Mouse (Mus musculus): ENCODE measurements around the gene Allc.

Allc gene

DNA sequence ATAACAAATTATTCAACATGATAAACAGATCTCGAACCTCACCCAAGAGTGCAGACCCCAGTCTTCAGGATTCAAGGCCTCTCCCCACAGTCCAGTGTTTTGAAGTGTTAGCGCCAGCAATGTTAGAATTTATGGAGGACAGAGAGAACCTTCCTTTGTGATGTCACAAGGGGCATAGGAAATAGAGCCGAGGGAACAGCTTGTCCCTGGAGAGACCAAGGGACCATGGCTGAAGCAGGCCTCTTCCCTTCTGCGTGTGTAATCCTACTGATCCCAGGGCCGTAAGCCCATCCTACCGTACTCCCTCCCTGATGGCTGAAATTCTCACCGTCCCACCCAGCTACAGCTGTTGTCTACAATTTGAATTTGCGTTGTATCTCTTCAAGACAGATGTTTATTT is at the start of gene Allc:
Gene Allc (minus strand): TSS at position 101 of the 400 bp plus-strand sequence.
- no peak for DNase-seq

DNA sequence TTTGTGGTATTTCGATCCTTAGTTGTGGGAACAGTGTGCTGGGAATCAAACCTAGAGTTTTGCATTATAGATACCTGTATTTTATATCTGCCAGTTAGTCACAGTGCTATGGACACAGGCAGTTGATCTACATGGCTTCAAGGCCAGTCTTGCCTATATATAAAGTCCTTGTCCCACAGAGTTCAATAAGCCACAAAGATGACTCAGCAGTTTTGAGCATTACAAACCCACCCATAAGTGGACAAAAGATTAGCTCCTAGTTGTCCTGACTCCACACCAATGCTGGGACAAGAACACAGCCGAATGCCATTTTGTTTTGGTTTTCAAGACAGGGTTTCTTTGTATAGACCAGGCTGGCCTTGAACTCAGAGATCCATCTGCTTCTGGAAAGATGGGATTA is 46.1 kb upstream of the Allc start:
- DNase-seq = no peak

DNA sequence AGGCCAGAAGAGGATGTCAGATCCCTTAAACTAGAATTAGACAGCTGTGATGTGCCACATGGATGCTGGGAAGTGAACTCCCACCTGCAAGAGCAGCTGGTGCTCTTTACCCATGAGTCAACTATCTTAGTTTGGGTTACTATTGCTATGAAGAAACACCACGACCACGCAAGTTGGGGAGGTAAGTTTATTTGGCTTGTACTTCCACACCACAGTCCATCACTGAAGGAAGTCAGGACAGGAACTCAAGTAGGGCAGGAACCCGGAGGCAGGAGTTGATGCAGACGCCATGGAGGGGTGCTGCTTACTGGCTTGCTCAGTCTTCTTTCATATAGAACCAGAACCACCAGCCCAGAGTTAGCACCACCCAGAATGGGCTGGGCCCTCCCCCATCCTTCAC is 44.8 kb upstream of the Allc start:
- DNase-seq = no peak

DNA sequence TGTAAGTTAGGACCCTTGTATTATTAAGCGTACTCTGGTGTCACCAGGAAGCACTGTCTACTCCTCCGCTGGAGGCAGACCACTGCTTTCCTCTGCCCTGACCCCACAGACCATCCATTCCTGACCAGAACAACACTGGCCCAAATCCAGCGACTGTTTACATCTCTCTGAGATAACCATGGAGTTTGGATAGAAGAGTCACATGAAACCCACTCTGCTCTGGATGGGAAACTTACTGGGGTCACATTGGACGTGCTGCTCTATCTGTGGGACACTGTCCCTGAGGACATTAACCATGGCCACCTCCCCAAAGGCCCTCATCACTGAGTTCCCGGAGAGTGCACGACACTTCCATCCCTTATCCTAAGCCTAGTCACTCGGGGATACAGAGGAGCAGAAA is 43.1 kb upstream of the Allc start:
- DNase-seq = no peak

DNA sequence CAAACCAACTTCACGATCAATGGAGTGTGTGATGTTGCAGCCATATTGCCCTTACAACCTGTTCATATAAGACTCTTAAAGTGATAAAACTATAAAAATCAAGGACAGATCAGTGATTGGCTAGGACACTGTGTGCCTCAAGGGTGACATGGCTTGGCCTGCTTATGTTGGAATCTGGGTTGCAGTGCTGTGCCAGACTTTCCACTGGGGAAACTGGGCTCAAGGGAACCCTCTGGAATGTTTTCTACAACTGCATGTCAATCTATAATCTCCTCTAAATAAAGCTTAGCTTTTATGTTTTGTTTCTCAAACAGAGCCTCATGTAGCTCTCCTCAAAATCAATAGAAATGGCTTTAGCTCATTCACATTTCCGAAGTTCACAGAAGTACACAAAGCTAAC is 41.9 kb upstream of the Allc start:
- no peak for DNase-seq

DNA sequence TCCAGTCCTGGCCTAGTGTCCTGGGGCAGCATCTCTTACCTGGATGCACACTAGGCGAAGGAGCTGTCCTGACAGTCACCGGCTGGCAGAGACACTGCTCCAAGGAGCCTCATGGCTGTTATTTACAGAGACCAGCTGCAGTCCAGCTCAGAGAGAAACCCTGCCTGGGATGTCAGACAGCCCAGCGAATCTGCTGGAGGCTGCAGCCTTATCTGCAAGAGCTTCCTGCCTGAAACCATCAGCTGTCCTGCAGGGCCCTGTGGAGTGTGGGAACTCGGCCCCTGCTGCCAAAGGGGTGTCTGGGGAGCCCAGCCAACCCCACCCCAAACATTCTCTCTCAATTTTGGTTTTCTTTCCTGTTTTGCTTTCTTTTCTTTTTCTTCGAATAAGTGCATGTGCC is 40.9 kb upstream of the Allc start, which contains the start of gene Colec11:
Gene Colec11 (minus strand): TSS at position 183 of the 400 bp plus-strand sequence.
- DNase-seq = no peak

DNA sequence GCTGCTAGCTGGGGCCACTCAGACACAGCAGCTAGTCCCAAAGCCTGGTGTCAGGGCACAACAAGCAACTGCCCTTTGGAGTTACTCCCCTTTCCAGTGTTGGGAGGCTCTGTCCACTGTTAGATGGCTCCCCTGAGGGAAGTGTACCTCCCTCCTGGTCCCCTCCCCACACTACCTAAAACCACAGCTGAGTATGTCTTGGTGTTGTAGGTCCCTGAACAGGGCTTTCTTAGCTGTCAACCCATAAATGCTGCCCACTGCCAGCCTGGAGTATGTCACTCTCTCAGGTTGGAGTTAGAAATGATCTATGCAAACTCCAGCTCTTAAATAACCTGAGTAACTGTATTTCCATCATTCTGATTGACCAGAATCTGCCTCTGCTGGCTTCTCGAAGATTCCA is 40.3 kb upstream of the Allc start:
- DNase-seq = no peak

DNA sequence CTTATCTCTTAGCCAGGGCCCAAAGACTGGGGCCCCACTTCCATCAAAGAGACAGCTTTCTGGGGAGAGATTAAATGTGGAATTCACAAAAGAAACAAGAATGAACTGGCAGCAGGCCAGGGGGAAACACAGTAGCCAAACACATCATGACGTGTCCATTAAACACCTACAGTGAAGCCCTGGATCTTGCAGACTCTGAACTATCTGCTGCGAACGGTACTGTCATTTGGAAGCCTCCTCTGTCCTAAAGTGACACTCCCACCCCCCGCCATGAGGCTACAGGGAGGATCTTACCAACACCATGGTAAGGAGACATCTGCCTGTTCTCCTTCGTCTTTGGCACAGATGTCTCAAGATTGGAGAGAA is 39.8 kb upstream of the Allc start:
- DNase-seq = no peak

DNA sequence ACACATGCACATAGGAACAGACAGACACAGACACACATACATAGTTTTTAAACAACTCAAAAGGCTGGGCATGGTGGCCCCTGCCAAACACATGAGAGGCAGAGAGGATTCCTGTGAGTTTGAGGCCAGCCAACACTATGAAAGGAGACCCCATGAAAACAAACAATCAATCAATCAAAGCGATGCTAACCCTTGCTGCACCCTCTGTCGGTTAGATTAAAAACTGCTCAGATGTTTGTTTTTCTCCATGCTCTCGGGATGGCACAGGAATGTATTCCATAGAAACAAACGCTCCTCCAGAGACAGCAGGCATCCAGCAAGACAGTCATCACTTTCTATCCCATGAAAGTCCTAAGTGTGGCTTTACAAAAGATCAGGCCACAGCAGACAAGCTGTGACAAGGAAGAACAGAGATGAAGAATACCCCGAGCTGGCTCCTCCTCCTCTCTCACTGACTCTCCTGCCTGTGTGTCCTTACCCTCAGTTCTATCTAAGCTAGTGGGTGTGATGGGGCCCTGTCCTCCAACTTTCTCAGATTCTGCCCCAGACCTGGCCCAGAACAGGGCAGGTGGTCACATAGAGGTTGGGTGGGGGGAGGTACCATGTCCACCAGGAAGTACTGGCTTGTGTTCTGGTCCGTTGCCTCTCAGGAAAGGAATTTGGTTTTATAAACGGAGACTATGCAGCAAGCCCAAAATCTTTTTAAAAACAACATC is 39.3 kb upstream of the Allc start:
- no peak for DNase-seq

DNA sequence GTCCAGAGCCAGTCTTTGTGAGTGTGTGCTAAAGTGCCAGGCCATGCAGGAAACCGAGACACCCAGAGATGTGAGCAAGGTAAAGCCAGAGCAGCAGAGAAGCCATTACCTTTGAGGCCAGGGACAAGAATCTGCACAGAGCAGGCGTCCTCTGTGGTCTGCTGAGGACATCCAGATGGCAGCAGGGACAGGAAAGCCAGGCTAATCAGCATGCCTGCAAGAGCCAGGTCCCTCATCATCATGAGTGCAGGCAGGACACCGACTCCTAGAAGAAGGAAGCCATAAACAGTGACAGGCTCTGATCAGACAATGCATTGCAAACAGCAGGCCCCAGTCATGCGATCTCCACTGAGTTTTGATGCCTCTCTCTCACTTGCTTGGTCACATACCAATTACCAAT is 35.0 kb upstream of the Allc start:
- DNase-seq = no peak

DNA sequence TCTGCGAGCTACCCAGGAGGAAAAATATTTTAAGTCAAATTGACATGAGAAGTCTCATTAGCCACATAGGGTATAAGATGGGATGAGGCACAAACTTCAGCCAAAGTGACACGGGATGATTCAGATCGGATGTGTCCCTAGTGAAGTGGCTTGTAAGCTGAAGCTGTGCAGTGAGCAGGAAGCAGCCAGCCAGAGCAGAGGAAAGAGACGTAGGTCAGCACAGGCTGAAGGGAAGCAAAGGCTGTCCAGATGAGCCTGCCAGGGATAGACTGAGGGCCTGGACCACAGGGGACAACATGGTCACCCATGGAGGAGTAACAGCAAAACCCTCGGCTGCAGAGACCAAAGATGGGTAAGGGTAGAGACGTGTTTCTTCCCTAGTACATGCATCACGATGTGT is 32.1 kb upstream of the Allc start:
- DNase-seq = no peak

DNA sequence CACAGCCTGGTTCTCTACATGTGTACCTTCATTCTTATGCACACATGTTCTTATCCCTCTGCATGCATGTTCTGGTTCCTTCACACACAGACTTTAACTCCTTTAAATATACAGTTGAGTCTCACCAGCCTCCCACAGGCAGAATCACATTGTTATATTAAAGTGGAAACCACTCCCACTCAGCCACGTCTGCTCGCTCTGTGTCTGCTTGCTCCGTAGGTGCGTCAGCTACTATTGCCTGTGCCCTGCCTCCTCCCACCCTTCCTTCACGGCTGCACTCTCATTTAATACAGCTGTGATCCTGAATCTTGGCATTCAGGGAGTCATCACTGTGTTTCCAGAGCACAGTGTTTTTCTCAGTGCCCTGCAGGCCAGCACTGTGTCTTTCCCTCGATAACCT is 30.1 kb upstream of the Allc start:
- no peak for DNase-seq

DNA sequence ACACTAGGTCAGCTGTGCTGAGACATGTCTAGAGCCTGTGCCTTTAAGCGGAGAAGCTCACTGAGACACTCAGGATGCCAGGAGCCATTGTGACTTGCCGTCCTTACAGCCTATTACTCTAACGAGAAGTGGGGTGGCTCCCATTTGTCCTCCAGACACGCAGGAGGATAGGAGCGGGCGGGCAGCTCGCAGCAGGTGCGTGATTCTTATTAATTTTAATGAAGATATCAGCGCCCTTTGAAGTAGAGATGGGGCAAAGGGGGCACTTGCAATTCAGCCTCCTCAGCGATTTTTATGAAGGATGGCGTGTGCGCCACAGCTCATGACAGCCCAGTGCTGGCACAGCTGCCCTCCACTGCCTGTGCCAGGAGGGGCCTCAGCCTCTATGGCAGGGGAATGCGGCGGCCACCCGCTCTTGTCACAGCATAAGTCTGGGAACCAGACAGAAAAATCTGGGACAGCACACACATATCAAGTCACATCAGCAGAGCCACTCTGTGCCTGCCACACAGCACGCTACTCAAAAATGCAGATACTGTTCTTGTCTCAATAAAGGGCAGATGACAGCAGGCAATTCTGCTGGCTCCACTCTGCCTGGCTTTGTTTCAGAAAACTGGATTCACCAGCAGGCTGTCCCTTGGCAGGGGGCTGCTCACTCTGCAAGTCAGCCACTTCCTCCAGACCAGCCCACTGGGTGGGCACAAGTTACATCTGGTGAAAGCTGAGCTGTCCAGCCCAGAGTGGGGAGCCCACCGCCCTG is 25.4 kb upstream of the Allc start:
- DNase-seq = no peak

DNA sequence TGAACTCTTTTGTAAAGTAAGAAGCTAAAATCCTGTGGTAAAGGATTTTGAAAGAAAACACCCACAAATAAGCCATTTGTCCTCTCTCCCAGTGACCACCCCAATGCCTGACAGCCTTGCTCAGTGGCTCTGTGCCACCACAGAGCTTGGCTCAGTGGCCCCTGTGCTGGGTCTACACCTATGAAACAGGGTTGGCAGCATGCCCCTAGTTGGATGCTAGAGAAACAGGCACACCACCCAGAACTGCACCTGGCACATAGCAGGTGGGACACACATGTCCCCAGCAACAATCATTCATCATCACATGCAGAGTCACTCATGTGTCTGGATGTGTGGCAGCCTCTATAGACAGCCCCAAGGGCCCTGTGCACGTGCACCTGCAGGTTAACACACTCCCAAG is 21.2 kb upstream of the Allc start:
- DNase-seq = no peak

DNA sequence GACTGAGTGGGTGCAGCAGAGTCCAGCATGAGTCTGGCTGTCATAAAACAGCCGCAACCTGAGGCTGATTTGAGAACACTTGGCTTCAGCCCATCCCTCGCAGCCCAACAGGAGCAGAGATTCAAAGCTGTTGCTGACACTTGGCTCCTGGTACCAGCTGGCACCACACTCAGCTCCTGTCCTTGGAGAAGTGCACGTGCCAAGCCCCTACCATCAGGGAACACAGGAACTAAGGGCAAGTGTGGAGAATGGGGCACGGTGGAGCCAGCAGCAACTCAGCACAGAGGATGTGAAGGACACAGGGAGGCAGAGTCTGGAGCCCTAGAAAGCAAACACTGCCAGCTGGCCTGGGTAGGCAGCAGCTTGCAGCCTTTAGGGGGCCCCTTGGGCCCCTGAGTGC is 19.9 kb upstream of the Allc start:
- no peak for DNase-seq

DNA sequence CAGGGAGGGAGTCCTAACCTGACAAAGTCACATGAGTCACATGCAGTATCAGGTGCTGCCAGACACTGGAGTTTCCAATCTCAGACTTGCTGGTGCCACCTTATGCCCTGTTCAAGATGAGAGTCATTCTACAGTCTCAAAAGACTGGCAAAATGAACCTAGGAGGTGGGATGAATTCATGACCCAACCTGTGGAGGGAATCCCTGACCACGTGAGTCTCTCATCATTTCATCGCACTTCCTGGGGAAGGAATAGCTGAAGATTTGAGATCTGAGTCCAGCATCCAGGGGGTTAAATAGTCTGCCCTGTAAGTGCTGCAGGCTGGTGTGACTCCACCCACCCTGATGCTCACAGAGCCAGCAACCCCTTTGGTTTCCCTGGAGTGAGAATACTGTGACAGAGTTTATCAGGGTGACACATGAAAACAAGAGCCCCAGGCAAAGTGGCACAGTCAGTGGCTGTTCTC is 16.2 kb upstream of the Allc start:
- DNase-seq = no peak

DNA sequence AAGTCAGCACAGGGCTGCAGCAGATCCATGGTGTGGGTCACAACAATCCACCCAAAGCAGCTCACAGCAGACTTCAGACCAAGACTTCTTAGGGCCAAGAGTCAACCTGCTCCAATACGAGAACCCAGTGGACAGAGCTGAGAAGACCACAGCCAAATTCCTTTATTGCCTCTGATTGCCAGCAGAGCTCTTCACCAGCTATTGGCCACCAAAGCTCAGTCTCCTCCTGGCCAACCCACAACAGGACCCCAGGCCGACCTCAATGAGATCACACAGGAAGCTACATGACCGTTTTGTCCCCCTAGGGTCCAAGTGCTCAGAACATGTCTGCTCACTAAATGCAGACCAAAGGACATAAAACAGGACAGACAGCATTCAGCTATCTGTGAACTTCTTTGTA is 15.8 kb upstream of the Allc start:
- DNase-seq = no peak

DNA sequence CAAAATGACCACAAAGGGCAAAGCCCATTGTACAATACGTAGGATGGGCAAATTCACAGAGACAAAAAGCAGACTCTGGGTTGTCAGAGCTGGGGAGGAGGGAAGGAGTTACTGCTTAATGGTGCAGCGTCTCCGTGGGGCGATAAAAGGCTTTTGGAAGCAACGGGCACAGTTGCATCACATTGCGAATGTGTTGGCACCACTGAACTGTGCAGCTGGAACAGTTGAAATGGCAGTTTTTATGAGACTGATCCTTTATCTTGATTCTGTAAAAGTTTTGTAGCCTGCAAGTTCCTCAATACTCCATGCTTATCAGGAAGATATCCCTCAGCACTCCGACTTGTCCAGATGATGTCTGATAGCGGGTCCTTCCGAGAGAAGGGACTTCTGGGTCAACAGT is 15.4 kb upstream of the Allc start:
- no peak for DNase-seq

DNA sequence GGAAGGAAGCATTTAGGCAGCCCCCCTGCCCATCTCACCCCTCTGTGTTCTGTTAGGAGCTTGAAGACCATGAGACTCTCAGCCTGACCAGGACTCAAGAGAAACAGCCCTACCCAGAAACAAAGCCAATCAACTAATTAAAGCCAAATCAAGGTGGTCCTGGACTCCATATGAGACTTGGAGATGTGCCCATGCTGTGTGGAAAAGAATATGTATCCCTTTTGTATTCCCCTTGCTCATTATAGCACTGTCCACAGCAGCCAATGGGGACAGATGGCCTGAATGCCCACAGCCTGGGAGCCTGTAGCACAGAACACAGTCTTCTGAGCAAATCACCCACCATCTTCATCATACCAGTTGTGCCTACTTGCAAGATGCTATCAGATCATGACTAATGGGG is 14.5 kb upstream of the Allc start:
- no peak for DNase-seq

DNA sequence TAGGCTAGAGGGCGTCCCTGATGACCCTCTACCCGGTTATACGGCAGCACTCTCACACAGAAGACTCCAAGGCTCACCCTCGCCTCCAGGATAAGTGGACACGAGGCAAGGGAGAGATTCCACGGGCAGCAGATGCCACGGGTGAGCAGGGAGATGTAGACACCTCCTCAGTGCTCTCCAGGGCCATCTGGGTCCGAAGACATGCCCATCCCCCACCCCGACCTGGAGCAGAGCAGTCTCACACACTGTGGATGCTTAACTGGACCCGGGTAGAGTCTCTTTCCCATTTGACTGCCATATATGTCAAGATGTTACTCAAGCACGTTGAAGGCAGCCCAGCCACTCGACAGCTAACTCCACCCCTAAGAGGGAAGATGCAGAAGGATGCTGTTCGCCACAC is 8.1 kb upstream of the Allc start:
- DNase-seq = no peak

DNA sequence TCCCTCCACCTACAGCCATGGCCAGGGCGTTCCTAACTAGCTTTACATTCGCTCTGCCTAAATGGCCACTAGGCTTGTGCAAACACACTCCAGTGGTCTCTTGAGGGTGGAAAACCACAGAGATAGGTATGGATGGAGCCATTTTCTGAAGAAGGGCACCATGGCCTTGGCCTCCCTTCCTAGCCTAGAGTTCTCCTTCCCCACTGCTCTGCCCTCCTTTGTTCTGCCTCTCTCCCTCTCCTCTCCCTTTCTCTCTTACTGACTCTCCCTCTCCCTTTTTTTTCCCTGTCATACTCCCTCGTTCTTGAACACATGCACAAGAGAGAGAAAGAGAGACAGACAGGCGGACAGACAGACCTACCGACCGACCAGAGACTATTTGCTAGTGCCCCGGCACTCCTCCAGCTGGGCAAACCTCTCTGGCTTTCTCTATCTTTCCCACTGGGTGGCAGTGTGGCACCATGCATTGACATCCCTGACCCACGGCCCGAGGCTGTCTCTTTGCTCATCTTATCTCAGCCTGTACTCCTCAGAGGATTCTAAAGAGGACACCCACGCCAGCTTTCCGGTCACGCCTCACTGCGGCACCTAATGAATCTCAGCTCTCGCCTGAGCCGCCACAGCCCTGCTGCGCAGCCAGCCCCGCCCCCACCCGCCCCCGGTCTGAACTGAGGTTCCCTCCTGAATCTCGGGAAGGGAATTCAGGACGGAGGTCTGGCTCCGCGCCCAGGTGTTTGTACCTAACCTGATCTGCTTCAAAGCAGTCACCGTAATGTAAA is 7.0 kb upstream of the Allc start:
- peak; percentile 68 to 69 for DNase-seq

DNA sequence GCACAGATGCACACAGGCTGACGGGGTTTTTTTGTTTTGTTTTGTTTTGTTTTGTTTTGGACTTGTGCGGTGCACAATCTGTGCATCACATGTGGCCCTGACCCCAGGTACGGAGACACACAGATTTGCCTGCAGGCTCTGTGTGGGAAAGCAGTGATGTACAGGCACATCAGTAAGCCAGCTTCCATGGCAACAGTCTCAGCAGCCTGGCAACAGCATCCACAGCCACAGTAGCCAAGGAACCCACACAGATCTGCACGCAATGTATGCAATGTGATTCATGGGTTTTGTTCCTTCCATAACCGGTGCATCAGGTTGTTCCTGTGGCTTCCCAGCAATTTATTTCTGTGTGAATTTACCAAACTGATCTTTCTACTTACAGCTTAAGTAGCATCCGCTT is 5.6 kb upstream of the Allc start:
- no peak for DNase-seq

DNA sequence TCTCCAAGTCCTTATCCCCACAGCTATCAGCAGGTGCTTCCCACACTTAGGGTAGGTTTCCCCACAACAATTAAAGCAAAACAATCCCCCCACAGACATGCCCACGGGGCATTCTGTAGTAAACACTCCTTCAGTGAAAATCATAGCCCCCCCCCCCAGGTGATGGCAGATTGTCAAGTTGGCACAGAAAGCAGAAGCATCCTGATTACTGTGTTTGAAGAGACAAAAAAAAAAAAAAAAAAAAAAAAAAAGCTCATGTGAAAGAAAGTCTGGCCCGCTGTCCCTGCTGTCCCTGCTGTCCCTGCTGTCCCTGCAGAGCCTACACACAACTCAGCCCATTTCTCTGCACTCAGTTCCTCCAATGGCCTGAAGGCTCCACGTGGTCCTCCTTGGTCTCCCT is 1.7 kb upstream of the Allc start:
- DNase-seq = no peak

DNA sequence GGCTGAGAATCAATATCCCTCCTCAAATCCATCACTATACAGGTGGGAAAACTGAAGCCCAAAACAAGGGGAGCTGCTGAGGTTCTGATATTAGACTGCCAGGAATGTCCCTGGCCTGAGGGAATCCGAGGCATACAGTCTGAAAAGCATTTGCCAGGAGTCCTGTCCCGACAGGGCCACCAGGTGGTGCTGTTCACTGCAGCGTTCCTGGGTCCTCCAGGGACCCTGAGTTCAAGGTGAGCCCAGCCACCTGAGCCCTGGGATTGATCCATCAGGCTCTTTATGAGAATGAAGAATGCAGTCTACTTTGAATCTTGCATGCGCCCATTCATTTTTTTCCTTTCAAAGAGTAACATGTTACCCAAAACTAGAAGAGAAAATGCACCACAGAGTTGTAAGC is 3.2 kb downstream of the Allc start:
- DNase-seq = no peak

Measured in lung, adult 18-20 months (tissue).